Comparison of ENCODE assay signal across 17 mouse cellular contexts in genomic region chr13:20097934-20098593, GRCm38 (mm10). TPM values are rescaled to one million over a fixed set of nuclear protein-coding genes. Genes with fewer than 3 reads are reported as not detected.
DNase-seq lines count a peak whose midpoint lies in the region; ATAC-seq and TF ChIP-seq lines count a peak whose summit lies in the region.
"Had no signal": no experiment of that assay in that cellular context is flagged by ENCODE, and none has a peak within 500 bp of the region (broad histone marks: within the 10 kb centered on the region; RNA-seq: fewer than 3 reads in every experiment).

No protein-coding gene starts in this region.

- WGBS in spleen, adult 2 months: 22% methylated on average over 5 of the region's 5 CpGs
- 7% methylated on average over 5 of the region's 5 CpGs for WGBS in bone marrow, adult 2 months

- no peak for TF ChIP-seq CTCF in spleen, adult 2 months (IDR thresholded peaks at IDR 0.05; ENCODE audit: extremely low read depth, insufficient read depth, insufficient read length, insufficient replicate concordance)
- TF ChIP-seq CTCF in bone marrow, adult 2 months (IDR thresholded peaks at IDR 0.05; ENCODE audit: control insufficient read depth, insufficient read depth, low read length): no peak

- peaks cover 1% of the 10 kb centered on the region; the same call in 1 of the 2 replicates for H3K36me3 ChIP-seq in spleen, adult 2 months (ENCODE audit: control insufficient read depth, insufficient read depth, low read length)
- H3K36me3 ChIP-seq: embryonic facial prominence, embryonic 12.5 days; limb, embryonic 12.5 days; midbrain, embryonic 12.5 days; neural tube, embryonic 12.5 days had no signal

- peaks cover 16% of the 10 kb centered on the region for H3K4me1 ChIP-seq in spleen, adult 2 months (ENCODE audit: control insufficient read depth, insufficient read depth, insufficient read length)
- H3K4me1 ChIP-seq in bone marrow, adult 2 months (ENCODE audit: control insufficient read depth, insufficient read depth, low read length): peaks cover 4% of the 10 kb centered on the region; the same call in 1 of the 2 replicates
- H3K4me1 ChIP-seq: limb, embryonic 12.5 days; midbrain, embryonic 12.5 days had no signal

- H3K27ac ChIP-seq in spleen, adult 2 months (ENCODE audit: insufficient read depth, low read length): peak overlapping the region; percentile 59
- H3K27ac ChIP-seq in bone marrow, adult 2 months (ENCODE audit: control insufficient read depth, insufficient read depth, low read depth, low read length, poor library complexity): peak overlapping the region; percentile 27; the same call in 1 of the 2 replicates
- H3K27ac ChIP-seq: embryonic facial prominence, embryonic 12.5 days; layer of hippocampus, adult 2 months; limb, embryonic 12.5 days; midbrain, embryonic 12.5 days; neural tube, embryonic 12.5 days had no signal

- 0 out of 2 replicates have a peak, but pooled peaks have one; percentile 23 for ATAC-seq in megakaryocyte-erythroid progenitor cell, adult 5-6 weeks (replicated peaks; ENCODE audit: low FRiP score, low TSS enrichment, poor library complexity, severe bottlenecking)
- no peak for ATAC-seq in frontal cortex, adult (ENCODE audit: low TSS enrichment)
- ATAC-seq: forebrain, postnatal 0 days had no signal

- DNase-seq in heart, adult 18-20 months: peak; percentile 22 to 25
- DNase-seq in heart, postnatal 4 days: no peak
- DNase-seq in spleen, adult 2 months (ENCODE audit: low read depth in 1 of 2, low spot score in 2 of 2): no peak
- no peak for DNase-seq in spleen, postnatal 4 days (ENCODE audit: low spot score in 2 of 2)
- DNase-seq in neural tube, embryonic 10.5 days (ENCODE audit: extremely low spot score, low spot score): no peak
- DNase-seq: cerebellum, adult 8-10 months; forebrain, postnatal 0 days; kidney, adult 2 months; right cerebral cortex, postnatal 25 days had no signal

- no peak overlapping the region for H3K4me3 ChIP-seq in spleen, adult 2 months (ENCODE audit: extremely low read depth, insufficient read depth, insufficient read length)
- no peak overlapping the region for H3K4me3 ChIP-seq in bone marrow, adult 2 months (replicated peaks; ENCODE audit: control insufficient read depth, low read depth, low read length)
- H3K4me3 ChIP-seq: embryonic facial prominence, embryonic 12.5 days; layer of hippocampus, adult 2 months; limb, embryonic 12.5 days; midbrain, embryonic 12.5 days; neural tube, embryonic 12.5 days had no signal

- no peaks in the 10 kb centered on the region for H3K27me3 ChIP-seq in spleen, adult 2 months (ENCODE audit: control insufficient read depth, insufficient read depth, low read length)
- H3K27me3 ChIP-seq: embryonic facial prominence, embryonic 12.5 days; neural tube, embryonic 12.5 days had no signal

- no peak for TF ChIP-seq POLR2A in spleen, adult 2 months (IDR thresholded peaks at IDR 0.05; ENCODE audit: low read depth, low read length)
- TF ChIP-seq POLR2A in bone marrow, adult 2 months (IDR thresholded peaks at IDR 0.05; ENCODE audit: borderline replicate concordance, control insufficient read depth, low read depth, low read length): no peak

RNA-seq across cellular contexts. Expression of gene Elmo1, which starts 7.7 kb away (rescaled TPM):
- 1 to 10 TPM; 7.6 to 9.1 TPM for total RNA-seq in heart, adult 18-20 months (2021)
- 10 to 100 TPM; 21.1 to 22.4 TPM for total RNA-seq in heart, postnatal 4 days (2021)
- 33.3 and 36.2 TPM in 2 replicates for polyA plus RNA-seq in spleen, adult 2 months (2012; rRNA removed)
- polyA plus RNA-seq in bone marrow, adult 2 months (2011; ENCODE audit: insufficient read depth, insufficient read length, low replicate concordance, missing spikeins): 7.1 and 13.2 TPM in 2 replicates
- total RNA-seq in megakaryocyte-erythroid progenitor cell, adult 5-6 weeks (2014; fragmentation: Nextera tagmentation): 23.4 and 35.0 TPM in 2 replicates
- total RNA-seq in megakaryocyte-erythroid progenitor cell, adult 5-6 weeks (2017): 13.0 and 17.2 TPM in 2 replicates

Comparison
In these comparisons a context has a peak if more than half of its experiments do, and no peak if none do; other contexts are left out.
1. DNase-seq: peak in heart, adult 18-20 months (2 of 2); none in heart, postnatal 4 days (single experiment), spleen, adult 2 months (0 of 2), spleen, postnatal 4 days (0 of 2) and neural tube, embryonic 10.5 days (single experiment).